Mouse (Mus musculus) embryonic facial prominence, embryonic 12.5 days (tissue): ENCODE results near the gene Acin1. TPM values are rescaled to one million over a fixed set of nuclear protein-coding genes. Genes with fewer than 3 reads are reported as not detected.
A peak's percentile ranks its signal among the peaks of the same experiment; 100 is the strongest.

Source experiments
- ATAC-seq: fragments of 200-750 bp; cut with Nextera tagmentation; 2 replicates; pipeline ENCODE4 v1.8.0; 2017; ENCODE audit not compliant: insufficient number of reproducible peaks, insufficient read depth, low FRiP score, low TSS enrichment
- H3K27ac ChIP-seq: fragments of 300-500 bp; sonication (generic); 2 replicates; pipeline ENCODE4 v1.5.1; 2016; ENCODE audit warnings: mild to moderate bottlenecking
- H3K27me3 ChIP-seq: fragments of 300-500 bp; sonication (generic); 2 replicates; pipeline ENCODE4 v1.6.1; 2016; ENCODE audit warnings: mild to moderate bottlenecking, moderate library complexity
- H3K36me3 ChIP-seq: fragments of 300-500 bp; sonication (generic); 2 replicates; pipeline ENCODE4 v1.6.1; 2016; ENCODE audit warnings: mild to moderate bottlenecking
- H3K4me1 ChIP-seq: fragments of 300-500 bp; sonication (generic); 2 replicates; pipeline ENCODE4 v1.6.1; 2016
- H3K4me2 ChIP-seq: fragments of 300-500 bp; sonication (generic); replicated peaks from 2 replicates; pipeline ENCODE4 v1.6.1; 2016; ENCODE audit warnings: mild to moderate bottlenecking, moderate library complexity
- H3K4me3 ChIP-seq: fragments of 300-500 bp; sonication (generic); 2 replicates; pipeline ENCODE4 v1.5.1; 2016; ENCODE audit warnings: mild to moderate bottlenecking
- H3K9ac ChIP-seq: fragments of 300-500 bp; sonication (generic); 2 replicates; pipeline ENCODE4 v1.6.1; 2016; ENCODE audit warnings: mild to moderate bottlenecking, moderate library complexity
- H3K9me3 ChIP-seq: fragments of 300-500 bp; sonication (generic); 2 replicates; pipeline ENCODE4 v1.6.1; 2016; ENCODE audit warnings: mild to moderate bottlenecking, moderate library complexity
- WGBS: fragments of 180-500 bp; shearing (Covaris S2); methylation state at CpG from one replicate; pipeline ENCODE4 v1.1.7; 2016; 5-methylcytosine and 5-hydroxymethylcytosine counted together
- polyA plus RNA-seq: library from polyadenylated mRNA; unstranded; fragments of >200 nt; fragmentation: Nextera tagmentation; extraction: Ambion mirVana; gene quantifications from 2 replicates; pipeline ENCODE4 v1.2.1, GENCODE M21; 2016

Acin1 gene
- polyA plus RNA-seq, 1 experiment from 2014 or later = 150 TPM

DNA sequence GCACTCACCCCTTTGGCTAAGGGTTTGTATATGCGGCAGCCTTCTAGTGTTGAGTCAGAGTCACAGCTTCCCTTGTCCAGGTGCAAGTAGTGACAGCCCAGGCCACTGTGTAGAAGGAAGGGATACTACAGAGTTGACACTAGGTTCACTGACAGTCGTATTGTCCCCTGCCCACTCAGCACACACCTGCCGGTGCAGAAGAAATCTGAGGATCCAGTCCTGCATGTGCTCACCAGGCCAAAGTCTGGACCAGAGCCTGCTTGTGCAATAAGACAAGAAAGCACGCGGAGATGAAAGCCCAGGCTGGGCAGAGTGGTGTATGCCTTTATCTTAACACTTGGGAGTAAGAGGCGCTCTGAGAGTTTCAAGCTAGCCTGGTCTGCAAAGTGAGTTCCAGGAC is 8.3 kb upstream of the Acin1 start:
- Histone ChIP-seq H3K27me3 (no peaks in the 10 kb centered on the region), H3K4me2 (no peak overlapping the region), H3K4me3 (no peak overlapping the region), H3K9me3 (no peaks in the 10 kb centered on the region), H3K27ac (no peak overlapping the region), H3K4me1 (no peaks in the 10 kb centered on the region), H3K36me3 (peaks cover 25% of the 10 kb centered on the region), H3K9ac (no peak overlapping the region)
- 84% methylated on average over 6 of the region's 6 CpGs for WGBS
- ATAC-seq = no peak

DNA sequence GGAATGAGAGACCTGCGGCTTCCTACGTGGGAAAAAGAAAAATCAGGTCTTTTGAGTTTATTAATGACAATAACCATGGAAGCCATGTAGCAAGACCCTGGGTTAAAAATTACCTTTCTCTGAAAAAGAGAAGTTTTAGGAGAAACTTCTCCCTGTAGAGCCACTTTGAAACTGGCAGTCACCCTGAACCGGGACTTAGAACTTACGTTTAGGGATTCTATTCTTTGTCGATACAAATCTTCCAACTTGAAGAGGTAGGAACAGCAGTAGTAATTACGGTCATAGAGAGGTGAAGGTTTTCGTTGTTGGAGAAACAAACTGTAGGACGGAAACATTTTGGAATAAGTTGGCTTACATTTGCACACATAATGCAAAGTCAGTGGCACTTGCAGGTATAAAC is 520 bp upstream of the Acin1 start:
- peaks cover 20% of the 10 kb centered on the region for H3K4me1 ChIP-seq
- peak overlapping the region; percentile 71 for H3K9ac ChIP-seq
- H3K36me3 ChIP-seq = peaks cover 29% of the 10 kb centered on the region
- ATAC-seq = no peak
- 7% methylated on average over 8 of the region's 8 CpGs for WGBS
- no peaks in the 10 kb centered on the region for H3K9me3 ChIP-seq
- H3K27me3 ChIP-seq = no peaks in the 10 kb centered on the region
- H3K4me3 ChIP-seq = peak overlapping the region; percentile 84
- H3K4me2 ChIP-seq = peak overlapping the region; percentile 63
- peak overlapping the region; percentile 96 for H3K27ac ChIP-seq

DNA sequence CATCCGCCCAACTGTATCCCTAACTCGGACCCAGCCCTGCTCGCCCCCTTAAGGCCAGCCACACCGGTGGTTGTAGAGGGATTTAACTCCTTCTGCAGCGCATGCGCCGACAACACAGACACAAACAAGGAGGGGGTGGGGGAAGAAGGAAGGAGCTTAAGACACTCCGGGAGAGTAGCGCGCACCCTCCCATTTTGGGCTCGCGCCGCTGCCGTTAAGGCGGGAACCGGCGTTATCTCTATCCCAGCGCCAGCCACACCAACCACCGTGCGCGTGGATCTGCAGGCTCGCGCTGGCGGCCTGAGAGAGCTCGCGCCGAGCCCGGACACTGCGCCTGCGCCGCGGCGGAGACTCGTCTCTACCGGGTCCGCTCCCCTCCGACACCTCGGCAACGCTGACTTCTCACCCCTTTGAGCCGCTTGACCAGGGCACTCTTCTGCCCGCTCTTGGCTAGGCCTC is 639 bp downstream of the Acin1 start, which contains the start of gene 1700123O20Rik:
Gene 1700123O20Rik (plus strand): TSS at position 154 of the 459 bp plus-strand sequence.
- peaks cover 20% of the 10 kb centered on the region for H3K4me1 ChIP-seq
- under 1% methylated on average over 41 of the region's 41 CpGs for WGBS
- peaks cover 30% of the 10 kb centered on the region for H3K36me3 ChIP-seq

DNA sequence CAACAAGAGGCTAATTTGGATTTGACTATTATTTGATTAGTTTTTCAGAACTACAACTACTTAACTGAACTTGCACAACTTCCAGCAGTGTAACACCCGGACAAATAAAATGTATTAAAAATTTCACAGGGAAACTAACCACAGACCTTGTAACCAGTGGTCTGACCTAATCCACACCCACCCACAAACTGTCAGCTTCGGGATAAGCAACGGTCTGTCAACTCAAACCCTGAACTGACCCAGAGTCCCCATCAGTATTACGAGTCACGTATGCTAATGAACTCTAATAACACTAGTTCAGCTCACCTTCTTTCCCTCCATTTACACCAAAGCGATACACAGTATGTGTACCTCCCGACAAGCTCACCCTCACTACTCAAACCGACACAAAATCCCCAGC is 1.3 kb downstream of the Acin1 start:
- Histone ChIP-seq H3K27ac (peak overlapping the region; percentile 96), H3K27me3 (no peaks in the 10 kb centered on the region), H3K4me1 (peaks cover 20% of the 10 kb centered on the region), H3K36me3 (peaks cover 28% of the 10 kb centered on the region), H3K9me3 (no peaks in the 10 kb centered on the region), H3K9ac (peak overlapping the region; percentile 93), H3K4me2 (peak overlapping the region; percentile 75), H3K4me3 (peak overlapping the region; percentile 84)
- 14% methylated on average over 8 of the region's 8 CpGs for WGBS
- no peak for ATAC-seq

More for the DNA sequence above, 639 bp downstream of the Acin1 start, which contains the start of gene 1700123O20Rik:
- Histone ChIP-seq H3K9me3 (no peaks in the 10 kb centered on the region), H3K9ac (peak within 1 kb of the TSS; percentile 93), H3K27ac (peak within 1 kb of the TSS; percentile 96), H3K4me2 (peak within 1 kb of the TSS; percentile 75), H3K4me3 (peak within 1 kb of the TSS; percentile 84), H3K27me3 (no peaks in the 10 kb centered on the region)
- ATAC-seq = peak; percentile 78

DNA sequence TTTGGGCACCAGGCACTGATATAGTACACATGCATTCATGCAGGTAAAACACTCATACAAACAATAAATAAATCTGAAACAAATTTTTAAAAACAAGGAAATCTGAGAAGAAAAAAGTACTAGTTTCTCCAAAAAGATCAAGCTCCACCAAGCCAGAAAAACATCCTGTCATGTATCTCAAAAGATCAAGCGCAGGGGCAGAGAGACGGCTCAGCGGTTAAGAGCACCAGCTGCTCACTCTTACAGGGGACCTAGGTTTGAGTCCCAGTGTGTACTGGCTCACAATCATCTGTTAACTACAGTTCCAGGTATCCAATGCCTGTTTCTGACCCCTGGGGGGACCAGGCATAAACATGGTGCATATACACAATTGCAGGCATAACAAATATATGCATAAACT is 4.3 kb downstream of the Acin1 start:
- Histone ChIP-seq H3K9me3 (no peaks in the 10 kb centered on the region), H3K9ac (no peak overlapping the region), H3K27ac (no peak overlapping the region), H3K4me2 (no peak overlapping the region), H3K4me1 (peaks cover 7% of the 10 kb centered on the region; the same call in 1 of the 2 replicates), H3K27me3 (no peaks in the 10 kb centered on the region), H3K36me3 (peaks cover 39% of the 10 kb centered on the region), H3K4me3 (no peak overlapping the region)
- ATAC-seq = no peak
- 93% methylated on average over 3 of the region's 3 CpGs for WGBS

- H3K4me1 ChIP-seq = no peaks in the 10 kb centered on the region
- ATAC-seq = no peak
- no peak overlapping the region for H3K4me3 ChIP-seq
- H3K27me3 ChIP-seq = no peaks in the 10 kb centered on the region
- peaks cover 70% of the 10 kb centered on the region for H3K36me3 ChIP-seq
- H3K9me3 ChIP-seq = no peaks in the 10 kb centered on the region
- WGBS = 89% methylated on average over 16 of the region's 16 CpGs
- H3K9ac ChIP-seq = no peak overlapping the region
- H3K4me2 ChIP-seq = no peak overlapping the region
- H3K27ac ChIP-seq = no peak overlapping the region
Measured at GRCm38 (mm10) chr14:54678657-54679304, 8.0 kb downstream of the Acin1 start.

- H3K36me3 ChIP-seq = peaks cover 70% of the 10 kb centered on the region
- no peak overlapping the region for H3K9ac ChIP-seq
- H3K4me1 ChIP-seq = no peaks in the 10 kb centered on the region
- no peaks in the 10 kb centered on the region for H3K9me3 ChIP-seq
- no peak overlapping the region for H3K4me3 ChIP-seq
- H3K4me2 ChIP-seq = no peak overlapping the region
- H3K27ac ChIP-seq = no peak overlapping the region
- no peak for ATAC-seq
- H3K27me3 ChIP-seq = no peaks in the 10 kb centered on the region
- whole genome bisulfite sequencing = 91% methylated on average over 5 of the region's 5 CpGs
Measured at GRCm38 (mm10) chr14:54676290-54676689, 10.4 kb downstream of the Acin1 start.

- Histone ChIP-seq H3K4me1 (no peaks in the 10 kb centered on the region), H3K36me3 (peaks cover 61% of the 10 kb centered on the region), H3K27me3 (no peaks in the 10 kb centered on the region), H3K27ac (no peak overlapping the region), H3K4me2 (no peak overlapping the region), H3K9ac (no peak overlapping the region), H3K9me3 (no peaks in the 10 kb centered on the region), H3K4me3 (no peak overlapping the region)
- WGBS = 88% methylated on average over 2 of the region's 2 CpGs
- ATAC-seq = no peak
Measured at GRCm38 (mm10) chr14:54674317-54674716, 12.4 kb downstream of the Acin1 start.

- Histone ChIP-seq H3K4me3 (no peak overlapping the region), H3K9me3 (no peaks in the 10 kb centered on the region), H3K36me3 (peaks cover 64% of the 10 kb centered on the region), H3K27me3 (no peaks in the 10 kb centered on the region), H3K4me2 (no peak overlapping the region), H3K27ac (no peak overlapping the region), H3K9ac (no peak overlapping the region), H3K4me1 (no peaks in the 10 kb centered on the region)
- ATAC-seq = no peak
- 88% methylated on average over 4 of the region's 4 CpGs for WGBS
Measured at GRCm38 (mm10) chr14:54669381-54669780, 17.4 kb downstream of the Acin1 start.

DNA sequence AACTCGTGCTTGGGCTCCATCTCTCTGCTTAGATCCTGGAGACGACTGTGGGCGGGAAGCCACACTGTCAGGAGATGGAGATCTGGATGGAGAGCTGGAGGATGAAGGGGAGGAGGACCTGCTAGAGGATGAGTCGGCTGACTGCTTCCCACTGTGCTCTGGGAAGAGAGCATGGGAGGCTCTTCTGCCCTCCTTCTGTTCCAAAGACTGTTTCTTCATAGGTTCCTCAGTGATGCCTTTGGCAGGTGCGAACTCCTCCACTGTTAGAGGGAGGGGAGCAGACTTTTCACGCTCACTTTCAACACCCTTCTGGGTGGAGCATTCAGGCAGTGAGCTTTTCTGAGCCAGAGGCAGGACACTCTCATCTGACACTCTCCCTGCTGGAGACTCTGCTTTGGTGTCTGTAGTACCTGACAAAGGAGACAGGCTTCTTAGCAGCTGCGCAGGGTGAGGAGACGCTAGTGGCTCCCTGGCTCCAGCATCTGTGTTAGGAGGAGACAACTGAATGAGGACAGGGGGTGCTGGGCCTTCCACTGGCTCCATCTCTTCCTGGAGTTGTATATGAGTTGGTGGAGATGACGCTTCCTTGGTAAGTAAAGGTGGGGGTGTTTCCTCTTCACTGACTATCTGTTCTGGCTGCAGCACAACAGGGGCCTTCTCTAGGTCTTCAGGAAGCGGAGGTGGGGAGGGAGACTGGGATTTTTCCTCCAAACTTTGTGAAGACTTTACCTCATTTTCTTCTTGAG is 22.1 kb downstream of the Acin1 start:
- Histone ChIP-seq H3K36me3 (peaks cover 94% of the 10 kb centered on the region), H3K27ac (no peak overlapping the region), H3K4me3 (no peak overlapping the region), H3K9ac (no peak overlapping the region), H3K4me2 (no peak overlapping the region), H3K4me1 (no peaks in the 10 kb centered on the region), H3K9me3 (no peaks in the 10 kb centered on the region), H3K27me3 (no peaks in the 10 kb centered on the region)
- ATAC-seq = no peak
- 87% methylated on average over 10 of the region's 10 CpGs for WGBS

DNA sequence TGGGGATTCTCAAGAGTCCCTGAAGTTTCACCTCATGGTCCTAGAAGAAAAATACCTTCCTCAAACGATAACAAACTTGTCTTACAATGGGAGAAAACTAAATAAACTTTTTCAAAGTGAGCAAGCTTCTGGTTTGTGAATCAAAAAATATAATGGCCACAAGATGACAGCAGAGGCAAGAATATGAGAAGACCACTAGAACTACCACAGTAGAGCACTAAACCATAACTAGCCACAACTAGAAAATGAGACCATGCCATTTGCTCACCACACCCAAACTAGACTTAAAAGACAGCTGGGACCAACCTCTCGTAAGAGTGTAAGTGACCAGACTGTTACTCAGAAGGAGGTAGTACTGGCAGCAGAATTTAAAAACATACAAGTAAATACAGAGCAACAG is 26.7 kb downstream of the Acin1 start:
- no peak overlapping the region for H3K27ac ChIP-seq
- 81% methylated on average over 2 of the region's 2 CpGs for WGBS

GRCm38 (mm10) chr14:54653496-54653895 is 33.2 kb downstream of the Acin1 start:
- H3K9ac ChIP-seq = peak overlapping the region; percentile 82
- no peaks in the 10 kb centered on the region for H3K27me3 ChIP-seq
- ATAC-seq = peak; percentile 78; the same call in 1 of the 2 replicates
- H3K4me2 ChIP-seq = peak overlapping the region; percentile 80
- H3K9me3 ChIP-seq = no peaks in the 10 kb centered on the region
- peaks cover 70% of the 10 kb centered on the region for H3K36me3 ChIP-seq
- WGBS = under 1% methylated on average over 12 of the region's 12 CpGs
- peak overlapping the region; percentile 68 for H3K4me3 ChIP-seq
- peaks cover 35% of the 10 kb centered on the region for H3K4me1 ChIP-seq
- H3K27ac ChIP-seq = peak overlapping the region; percentile 86

More for the DNA sequence above, 26.7 kb downstream of the Acin1 start:
- Histone ChIP-seq H3K9me3 (no peaks in the 10 kb centered on the region), H3K4me2 (no peak overlapping the region), H3K4me1 (no peaks in the 10 kb centered on the region), H3K4me3 (no peak overlapping the region), H3K27me3 (no peaks in the 10 kb centered on the region), H3K9ac (no peak overlapping the region), H3K36me3 (peaks cover 91% of the 10 kb centered on the region)
- no peak for ATAC-seq
